Mouse (Mus musculus): ENCODE measurements around the gene Ndufs7. TPM values are rescaled to one million over a fixed set of nuclear protein-coding genes. Genes with fewer than 3 reads are reported as not detected.

The Ndufs7 gene
- 246 and 291 TPM in 2 replicates for total RNA-seq (2014; rRNA removed)
- 410 and 430 TPM in 2 replicates for polyA plus RNA-seq (2015; fragmentation: Nextera tagmentation; extraction: Ambion mirVana)

- peaks cover 10% of the 10 kb centered on the region; the same call in 1 of the 2 replicates for H3K36me3 ChIP-seq (ENCODE audit: insufficient read depth, low read length)
- ATAC-seq = peak; percentile 94
- under 1% methylated on average over 53 of the region's 53 CpGs for WGBS
Measured at GRCm38 (mm10) chr10:80248971-80249640, at the start of gene Ndufs7. Ndufs7 (plus strand) TSS chr10:80249121.

GRCm38 (mm10) chr10:80199440-80200008 is 49.4 kb upstream of the Ndufs7 start:
- peak; percentile 90 for TF ChIP-seq CTCF (IDR thresholded peaks at IDR 0.05; ENCODE audit: low read depth)
- WGBS = 46% methylated on average over 3 of the region's 3 CpGs
- Histone ChIP-seq H3K36me3 (ENCODE audit: insufficient read depth, low read length) (no peaks in the 10 kb centered on the region), H3K4me2 (ENCODE audit: low read depth, low read length) (no peak overlapping the region), H3K4me1 (ENCODE audit: insufficient read depth, low read length) (no peaks in the 10 kb centered on the region), H3K9me3 (ENCODE audit: low read length) (no peaks in the 10 kb centered on the region), H3K9ac (replicated peaks; ENCODE audit: low read length) (no peak overlapping the region), H3K27me3 (ENCODE audit: insufficient read depth, low read length) (no peaks in the 10 kb centered on the region), H3K27ac (no peak overlapping the region), H3K4me3 (ENCODE audit: low read length) (no peak overlapping the region)
- ATAC-seq = peak; percentile 66; the same call in 1 of the 2 replicates
- peak; percentile 90 for DNase-seq (ENCODE audit: low spot score)

More at GRCm38 (mm10) chr10:80248971-80249640, at the start of gene Ndufs7:
- TF ChIP-seq CTCF (IDR thresholded peaks at IDR 0.05; ENCODE audit: low read depth) = no peak; the same call in 1 of the 2 replicates
- Histone ChIP-seq H3K27me3 (ENCODE audit: insufficient read depth, low read length) (no peaks in the 10 kb centered on the region), H3K4me3 (ENCODE audit: low read length) (peak within 1 kb of the TSS; percentile 81), H3K9ac (replicated peaks; ENCODE audit: low read length) (peak within 1 kb of the TSS; percentile 78), H3K4me1 (ENCODE audit: insufficient read depth, low read length) (peaks cover 7% of the 10 kb centered on the region), H3K27ac (peak within 1 kb of the TSS; percentile 92), H3K4me2 (ENCODE audit: low read depth, low read length) (peak within 1 kb of the TSS; percentile 90), H3K9me3 (ENCODE audit: low read length) (no peaks in the 10 kb centered on the region)
- peak; percentile 95 for DNase-seq (ENCODE audit: low spot score)

GRCm38 (mm10) chr10:80200485-80200884 is 48.4 kb upstream of the Ndufs7 start:
- no peaks in the 10 kb centered on the region for H3K27me3 ChIP-seq (ENCODE audit: insufficient read depth, low read length)
- H3K4me3 ChIP-seq (ENCODE audit: low read length) = no peak overlapping the region
- H3K27ac ChIP-seq = no peak overlapping the region
- ATAC-seq = no peak
- WGBS = 68% methylated on average over 6 of the region's 6 CpGs
- TF ChIP-seq CTCF (IDR thresholded peaks at IDR 0.05; ENCODE audit: low read depth) = no peak
- no peak for DNase-seq (ENCODE audit: low spot score)
- no peak overlapping the region for H3K9ac ChIP-seq (replicated peaks; ENCODE audit: low read length)
- H3K4me1 ChIP-seq (ENCODE audit: insufficient read depth, low read length) = no peaks in the 10 kb centered on the region
- H3K9me3 ChIP-seq (ENCODE audit: low read length) = no peaks in the 10 kb centered on the region
- no peaks in the 10 kb centered on the region for H3K36me3 ChIP-seq (ENCODE audit: insufficient read depth, low read length)
- no peak overlapping the region for H3K4me2 ChIP-seq (ENCODE audit: low read depth, low read length)

GRCm38 (mm10) chr10:80204055-80204454 is 44.9 kb upstream of the Ndufs7 start:
- DNase-seq (ENCODE audit: low spot score) (no peak), ATAC-seq (no peak)

GRCm38 (mm10) chr10:80207201-80207600 is 41.7 kb upstream of the Ndufs7 start:
- no peak for TF ChIP-seq CTCF (IDR thresholded peaks at IDR 0.05; ENCODE audit: low read depth)
- no peak for ATAC-seq
- WGBS = 48% methylated on average over 1 of the region's 1 CpGs

More at GRCm38 (mm10) chr10:80204055-80204454, 44.9 kb upstream of the Ndufs7 start:
- Histone ChIP-seq H3K27me3 (ENCODE audit: insufficient read depth, low read length) (no peaks in the 10 kb centered on the region), H3K27ac (no peak overlapping the region), H3K9ac (replicated peaks; ENCODE audit: low read length) (no peak overlapping the region), H3K4me3 (ENCODE audit: low read length) (no peak overlapping the region), H3K36me3 (ENCODE audit: insufficient read depth, low read length) (no peaks in the 10 kb centered on the region), H3K4me2 (ENCODE audit: low read depth, low read length) (no peak overlapping the region), H3K9me3 (ENCODE audit: low read length) (no peaks in the 10 kb centered on the region), H3K4me1 (ENCODE audit: insufficient read depth, low read length) (no peaks in the 10 kb centered on the region)
- WGBS = 12% methylated on average over 7 of the region's 7 CpGs
- TF ChIP-seq CTCF (IDR thresholded peaks at IDR 0.05; ENCODE audit: low read depth) = no peak

GRCm38 (mm10) chr10:80207676-80208075 is 41.2 kb upstream of the Ndufs7 start:
- Histone ChIP-seq H3K36me3 (ENCODE audit: insufficient read depth, low read length) (no peaks in the 10 kb centered on the region), H3K9ac (replicated peaks; ENCODE audit: low read length) (no peak overlapping the region), H3K4me1 (ENCODE audit: insufficient read depth, low read length) (no peaks in the 10 kb centered on the region), H3K27ac (no peak overlapping the region), H3K4me2 (ENCODE audit: low read depth, low read length) (no peak overlapping the region), H3K4me3 (ENCODE audit: low read length) (no peak overlapping the region), H3K9me3 (ENCODE audit: low read length) (no peaks in the 10 kb centered on the region), H3K27me3 (ENCODE audit: insufficient read depth, low read length) (no peaks in the 10 kb centered on the region)
- WGBS = 42% methylated on average over 10 of the region's 10 CpGs
- ATAC-seq (no peak), DNase-seq (ENCODE audit: low spot score) (no peak)
- no peak for TF ChIP-seq CTCF (IDR thresholded peaks at IDR 0.05; ENCODE audit: low read depth)

More at GRCm38 (mm10) chr10:80207201-80207600, 41.7 kb upstream of the Ndufs7 start:
- Histone ChIP-seq H3K27me3 (ENCODE audit: insufficient read depth, low read length) (no peaks in the 10 kb centered on the region), H3K9ac (replicated peaks; ENCODE audit: low read length) (no peak overlapping the region), H3K4me2 (ENCODE audit: low read depth, low read length) (no peak overlapping the region), H3K4me1 (ENCODE audit: insufficient read depth, low read length) (no peaks in the 10 kb centered on the region), H3K36me3 (ENCODE audit: insufficient read depth, low read length) (no peaks in the 10 kb centered on the region), H3K9me3 (ENCODE audit: low read length) (no peaks in the 10 kb centered on the region), H3K4me3 (ENCODE audit: low read length) (no peak overlapping the region), H3K27ac (no peak overlapping the region)
- no peak for DNase-seq (ENCODE audit: low spot score)

GRCm38 (mm10) chr10:80208248-80208647 is 40.7 kb upstream of the Ndufs7 start:
- no peaks in the 10 kb centered on the region for H3K36me3 ChIP-seq (ENCODE audit: insufficient read depth, low read length)
- no peaks in the 10 kb centered on the region for H3K27me3 ChIP-seq (ENCODE audit: insufficient read depth, low read length)
- no peaks in the 10 kb centered on the region for H3K9me3 ChIP-seq (ENCODE audit: low read length)
- DNase-seq (ENCODE audit: low spot score) (no peak), ATAC-seq (no peak)
- no peak overlapping the region for H3K27ac ChIP-seq
- H3K4me1 ChIP-seq (ENCODE audit: insufficient read depth, low read length) = no peaks in the 10 kb centered on the region
- TF ChIP-seq CTCF (IDR thresholded peaks at IDR 0.05; ENCODE audit: low read depth) = no peak
- H3K9ac ChIP-seq (replicated peaks; ENCODE audit: low read length) = no peak overlapping the region
- no peak overlapping the region for H3K4me3 ChIP-seq (ENCODE audit: low read length)
- WGBS = 61% methylated on average over 4 of the region's 4 CpGs
- H3K4me2 ChIP-seq (ENCODE audit: low read depth, low read length) = no peak overlapping the region
